Mouse (Mus musculus) cerebellum, adult 2 months (tissue): ENCODE results near the gene Elf1.

Source experiments
- CTCF ChIP-seq: fragments of 200-500 bp; IDR thresholded peaks from 2 replicates; pipeline ENCODE4 v1.5.1; 2011; ENCODE audit warnings: low read depth, mild to moderate bottlenecking, control low read depth, low read length, moderate library complexity, borderline replicate concordance; ENCODE audit not compliant: insufficient read depth
- POLR2A ChIP-seq: fragments of 200-500 bp; IDR thresholded peaks from 2 replicates; pipeline ENCODE4 v1.6.1; 2011; ENCODE audit warnings: low read length, control low read depth, borderline replicate concordance; ENCODE audit not compliant: insufficient read depth

DNA sequence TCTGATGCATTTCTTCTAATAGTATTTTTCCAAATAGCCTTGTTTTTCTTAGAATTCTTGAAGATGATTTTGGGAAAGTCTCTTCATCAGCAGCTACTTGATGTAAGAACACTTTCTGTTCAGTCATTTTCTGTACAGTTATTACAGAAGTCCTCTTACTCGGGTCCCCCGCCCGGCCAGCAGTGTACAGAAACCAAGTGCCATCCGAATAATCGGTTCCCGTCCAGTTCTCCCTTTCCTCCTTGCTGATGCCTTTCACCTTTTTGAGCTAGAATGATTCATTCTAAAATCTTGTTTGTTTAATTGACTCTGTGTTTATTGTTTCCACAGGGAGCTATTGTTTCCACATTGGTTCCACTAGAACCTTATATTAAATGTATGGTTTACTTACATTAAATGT, 49.8 kb downstream of the Elf1 start:
- TF ChIP-seq CTCF: no peak
- TF ChIP-seq POLR2A: no peak
